Mouse (Mus musculus) myocyte (in vitro differentiated cells): Measurements from ENCODE around the gene Reps2. TPM values are rescaled to one million over a fixed set of nuclear protein-coding genes. Genes with fewer than 3 reads are reported as not detected.

ENCODE experiments used
- H3K27me3 ChIP-seq: one replicate; pipeline ENCODE4 v1.6.1; 2011; ENCODE audit not compliant: control insufficient read depth, insufficient read depth, insufficient read length
- H3K36me3 ChIP-seq: one replicate; pipeline ENCODE4 v1.6.1; 2011; ENCODE audit not compliant: control insufficient read depth, insufficient read depth
- H3K4me2 ChIP-seq: one replicate; pipeline ENCODE4 v1.6.1; 2011; ENCODE audit warnings: low read depth, control low read depth
- H3K4me3 ChIP-seq: one replicate; pipeline ENCODE4 v1.5.1; 2011; ENCODE audit warnings: mild to moderate bottlenecking, control low read depth, moderate library complexity
- H3K79me2 ChIP-seq: one replicate; pipeline ENCODE4 v1.6.1; 2011; ENCODE audit not compliant: control insufficient read depth, insufficient read depth
- H3ac ChIP-seq: one replicate; pipeline ENCODE4 v1.6.1; 2011; ENCODE audit not compliant: control insufficient read depth, insufficient read length
- CEBPB ChIP-seq: IDR thresholded peaks from 2 replicates; pipeline ENCODE4 v1.6.1; 2011; ENCODE audit warnings: mild to moderate bottlenecking, moderate library complexity; ENCODE audit not compliant: poor library complexity, insufficient read depth, severe bottlenecking
- E2F4 ChIP-seq: IDR thresholded peaks from one replicate; pipeline ENCODE4 v1.6.1; 2011; ENCODE audit warnings: mild to moderate bottlenecking, control low read depth, moderate library complexity; ENCODE audit not compliant: insufficient read depth
- MAX ChIP-seq: IDR thresholded peaks from one replicate; pipeline ENCODE4 v1.6.1; 2011; ENCODE audit warnings: low read depth, mild to moderate bottlenecking, control low read depth
- MYOD1 ChIP-seq, 3 experiments: IDR thresholded peaks; one replicate each; pipeline ENCODE4 v1.6.1; 2011; ENCODE audit warnings: control low read depth in 2 of 3, low read depth in 2 of 3, mild to moderate bottlenecking in 2 of 3, moderate library complexity in 1 of 3; ENCODE audit not compliant: insufficient read length in 2 of 3, control insufficient read depth in 1 of 3
- MYOG ChIP-seq, 3 experiments: IDR thresholded peaks; one replicate each; pipeline ENCODE4 v1.6.1; 2011; ENCODE audit warnings: control low read depth in 2 of 3, low read depth in 2 of 3, mild to moderate bottlenecking in 2 of 3; ENCODE audit not compliant: insufficient read length in 2 of 3, control insufficient read depth in 1 of 3, insufficient read depth in 1 of 3
- POLR2A ChIP-seq: IDR thresholded peaks from one replicate; pipeline ENCODE4 v1.6.1; 2011; ENCODE audit warnings: low read depth, mild to moderate bottlenecking, control low read depth, moderate library complexity; ENCODE audit not compliant: insufficient read length
- POLR2AphosphoS2 ChIP-seq: IDR thresholded peaks from one replicate; pipeline ENCODE4 v1.6.1; 2011; ENCODE audit warnings: low read depth, control low read depth; ENCODE audit not compliant: insufficient read length
- REST ChIP-seq: IDR thresholded peaks from one replicate; pipeline ENCODE4 v1.6.1; 2011; ENCODE audit warnings: mild to moderate bottlenecking, control low read depth, moderate library complexity; ENCODE audit not compliant: insufficient read depth, insufficient read length
- SRF ChIP-seq: IDR thresholded peaks from one replicate; pipeline ENCODE4 v1.6.1; 2011; ENCODE audit warnings: low read depth; ENCODE audit not compliant: control insufficient read depth, insufficient read length
- TCF12 ChIP-seq: IDR thresholded peaks from one replicate; pipeline ENCODE4 v1.6.1; 2011; ENCODE audit warnings: mild to moderate bottlenecking, control low read depth; ENCODE audit not compliant: poor library complexity, insufficient read depth, severe bottlenecking
- TCF3 ChIP-seq: IDR thresholded peaks from one replicate; pipeline ENCODE4 v1.6.1; 2011; ENCODE audit warnings: low read depth, control low read depth; ENCODE audit not compliant: insufficient read length
- USF1 ChIP-seq: IDR thresholded peaks from one replicate; pipeline ENCODE4 v1.6.1; 2011; ENCODE audit warnings: low read depth, mild to moderate bottlenecking, control low read depth, moderate library complexity
- polyA plus RNA-seq: library from polyadenylated mRNA; unstranded; fragments of >200 nt; fragmentation: generic; extraction: Trizol; gene quantifications from one replicate; pipeline ENCODE4 v1.2.1, GENCODE M21; 2012; ENCODE audit warnings: missing spikeins

The Reps2 gene
- polyA plus RNA-seq, 1 experiment, result 0.05 TPM

GRCm38 (mm10) chrX:162432776-162433543 lies 210.5 kb downstream of the Reps2 start:
- Histone ChIP-seq H3K79me2 (no peaks in the 10 kb centered on the region), H3ac (no peak overlapping the region), H3K4me2 (no peak overlapping the region), H3K27me3 (no peaks in the 10 kb centered on the region), H3K4me3 (no peak overlapping the region), H3K36me3 (no peaks in the 10 kb centered on the region)
- TF ChIP-seq MYOG (IDR thresholded peaks at IDR 0.05; ENCODE audit: control insufficient read depth in 1 of 3, insufficient read depth in 1 of 3, insufficient read length in 2 of 3, low read depth in 2 of 3), result no peak

GRCm38 (mm10) chrX:162427698-162428097 lies 215.8 kb downstream of the Reps2 start:
- no peak overlapping the region for H3K4me2 ChIP-seq
- H3K36me3 ChIP-seq, result no peaks in the 10 kb centered on the region
- H3ac ChIP-seq, result no peak overlapping the region
- no peaks in the 10 kb centered on the region for H3K27me3 ChIP-seq
- TF ChIP-seq USF1, result no peak
- TF ChIP-seq MYOD1 (IDR thresholded peaks at IDR 0.05; ENCODE audit: control insufficient read depth in 1 of 3, insufficient read length in 2 of 3, low read depth in 2 of 3), result no peak
- no peak for TF ChIP-seq POLR2A
- no peak for TF ChIP-seq REST
- no peak for TF ChIP-seq MYOG (IDR thresholded peaks at IDR 0.05; ENCODE audit: control insufficient read depth in 1 of 3, insufficient read depth in 1 of 3, insufficient read length in 2 of 3, low read depth in 2 of 3)
- no peak for TF ChIP-seq TCF12
- TF ChIP-seq TCF3, result no peak
- TF ChIP-seq CEBPB, result no peak
- H3K79me2 ChIP-seq, result no peaks in the 10 kb centered on the region
- no peak overlapping the region for H3K4me3 ChIP-seq

GRCm38 (mm10) chrX:162419431-162419830 lies 224.0 kb downstream of the Reps2 start:
- no peaks in the 10 kb centered on the region for H3K27me3 ChIP-seq
- no peak overlapping the region for H3ac ChIP-seq
- no peak overlapping the region for H3K4me2 ChIP-seq
- no peak overlapping the region for H3K4me3 ChIP-seq
- no peaks in the 10 kb centered on the region for H3K36me3 ChIP-seq
- TF ChIP-seq TCF3, result no peak
- no peak for TF ChIP-seq REST
- no peak for TF ChIP-seq POLR2AphosphoS2
- no peak for TF ChIP-seq E2F4
- no peak for TF ChIP-seq MYOG (IDR thresholded peaks at IDR 0.05; ENCODE audit: control insufficient read depth in 1 of 3, insufficient read depth in 1 of 3, insufficient read length in 2 of 3, low read depth in 2 of 3)
- TF ChIP-seq POLR2A, result no peak
- no peak for TF ChIP-seq USF1
- TF ChIP-seq MAX, result no peak
- no peak for TF ChIP-seq TCF12
- no peak for TF ChIP-seq CEBPB
- TF ChIP-seq SRF, result no peak
- no peak for TF ChIP-seq MYOD1 (IDR thresholded peaks at IDR 0.05; ENCODE audit: control insufficient read depth in 1 of 3, insufficient read length in 2 of 3, low read depth in 2 of 3)
- no peaks in the 10 kb centered on the region for H3K79me2 ChIP-seq

- no peak for TF ChIP-seq POLR2AphosphoS2
- H3K36me3 ChIP-seq, result no peaks in the 10 kb centered on the region
- H3K27me3 ChIP-seq, result no peaks in the 10 kb centered on the region
- no peak overlapping the region for H3K4me3 ChIP-seq
- H3K79me2 ChIP-seq, result no peaks in the 10 kb centered on the region
- H3ac ChIP-seq, result no peak overlapping the region
- no peak overlapping the region for H3K4me2 ChIP-seq
Observed at GRCm38 (mm10) chrX:162413124-162413523, 230.3 kb downstream of the Reps2 start.

GRCm38 (mm10) chrX:162407291-162407690 lies 236.2 kb downstream of the Reps2 start:
- no peaks in the 10 kb centered on the region for H3K79me2 ChIP-seq
- no peak overlapping the region for H3K4me3 ChIP-seq
- no peak overlapping the region for H3ac ChIP-seq
- no peaks in the 10 kb centered on the region for H3K36me3 ChIP-seq
- H3K4me2 ChIP-seq, result no peak overlapping the region
- H3K27me3 ChIP-seq, result no peaks in the 10 kb centered on the region
- TF ChIP-seq TCF3 (no peak), TCF12 (no peak), POLR2A (no peak), USF1 (no peak), MYOD1 (IDR thresholded peaks at IDR 0.05; ENCODE audit: control insufficient read depth in 1 of 3, insufficient read length in 2 of 3, low read depth in 2 of 3) (no peak), CEBPB (no peak), MAX (no peak), SRF (no peak), REST (no peak), E2F4 (no peak), MYOG (IDR thresholded peaks at IDR 0.05; ENCODE audit: control insufficient read depth in 1 of 3, insufficient read depth in 1 of 3, insufficient read length in 2 of 3, low read depth in 2 of 3) (no peak), POLR2AphosphoS2 (no peak)
